Mouse (Mus musculus): ENCODE results near the gene Cela3b.

The Cela3b gene

GRCm38 (mm10) chr4:137371596-137372523, 58.5 kb downstream of the Cela3b start:
- DNase-seq: no peak
